Mouse (Mus musculus): Measurements from ENCODE around the gene Zfp775. TPM values are rescaled to one million over a fixed set of nuclear protein-coding genes. Genes with fewer than 3 reads are reported as not detected.
"Not testable (repeated sequence)": the region's sequence is repeated elsewhere in the genome, so short reads cannot be mapped to it uniquely, and the experiment has no call there.

Zfp775 gene
- total and polyA plus RNA-seq, 3 experiments = 3.2 to 6.5 (median 3.5) TPM

GRCm38 (mm10) chr6:48622186-48622843 is 20.5 kb downstream of the Zfp775 start:
- H3K79me2 ChIP-seq (replicated peaks; ENCODE audit: control insufficient read depth, extremely low read depth, insufficient read depth, poor library complexity, severe bottlenecking); in situ Hi-C loops (cut with MboI; ENCODE audit: low pct_ligation_motif_present, low pct_unique_long_range_greater_than_20kb, low sequenced_read_pairs); H3K27me3 ChIP-seq (replicated peaks); H3K9me3 ChIP-seq (replicated peaks; ENCODE audit: low read length); dilution Hi-C loops (cut with MboI; ENCODE audit: extremely low pct_ligation_motif_present, extremely low pct_unique_long_range_greater_than_20kb, low sequenced_read_pairs): not testable (repeated sequence)
- H3K4me3 ChIP-seq (replicated peaks in 1 of 3; ENCODE audit: low read depth in 2 of 3, low read length in 2 of 3, poor library complexity in 1 of 3) = peak overlapping the region; percentile 84 to 99 (median 88)
- H3K4me1 ChIP-seq (ENCODE audit: control insufficient read depth in 1 of 2, insufficient read depth in 2 of 2) = peaks cover 13 to 31% of the 10 kb centered on the region in 2 experiments
- peak overlapping the region; percentile 75 for H3K27ac ChIP-seq (ENCODE audit: insufficient read depth, low read depth)
- peak; percentile 81 for DNase-seq (ENCODE audit: extremely low read depth)
- peak overlapping the region; percentile 43 for H3K4me2 ChIP-seq (ENCODE audit: insufficient read depth, low read depth, poor library complexity, severe bottlenecking)
- H3K9ac ChIP-seq (ENCODE audit: insufficient read depth, low read depth) = peak overlapping the region; percentile 93
- peak; percentile 43; the same call in 1 of the 2 replicates for TF ChIP-seq IRF4 (IDR thresholded peaks at IDR 0.05; ENCODE audit: low read depth, low read length)
- TF ChIP-seq ELF1 (IDR thresholded peaks at IDR 0.05; ENCODE audit: low read depth, low read length) = peak; percentile 93
- peak; percentile 92; the same call in 1 of the 2 replicates for TF ChIP-seq POLR2AphosphoS2 (IDR thresholded peaks at IDR 0.05; ENCODE audit: low read depth, low read length)
- peak; percentile 49; the same call in 1 of the 2 replicates for TF ChIP-seq GABPA (IDR thresholded peaks at IDR 0.05; ENCODE audit: insufficient replicate concordance, low read depth, low read length)
- peak; percentile 38; the same call in 1 of the 2 replicates for TF ChIP-seq MEF2A (IDR thresholded peaks at IDR 0.05; ENCODE audit: borderline replicate concordance, low read depth, low read length)
- TF ChIP-seq TBP (conservative IDR thresholded peaks at IDR 0.05; ENCODE audit: low read depth, low read length) = peak; percentile 79
- TF ChIP-seq NELFE (IDR thresholded peaks at IDR 0.05; ENCODE audit: low read depth, low read length) = peak; percentile 77
- TF ChIP-seq TCF12 (IDR thresholded peaks at IDR 0.05; ENCODE audit: low read depth, low read length) = peak; percentile 53; the same call in 1 of the 2 replicates
- TF ChIP-seq SIN3A (IDR thresholded peaks at IDR 0.05; ENCODE audit: low read length) = peak; percentile 67; the same call in 1 of the 2 replicates
- peak; percentile 84; the same call in 1 of the 2 replicates for TF ChIP-seq ZMIZ1 (IDR thresholded peaks at IDR 0.05; ENCODE audit: low read depth, low read length)
- TF ChIP-seq KAT2A (IDR thresholded peaks at IDR 0.05; ENCODE audit: insufficient replicate concordance, low read length) = peak; percentile 86; the same call in 1 of the 2 replicates
- peak; percentile 88 for TF ChIP-seq POLR2A (IDR thresholded peaks at IDR 0.05; ENCODE audit: low read depth, low read length)
- TF ChIP-seq HCFC1 (IDR thresholded peaks at IDR 0.05; ENCODE audit: low read depth, low read length) = peak; percentile 90
- peak; percentile 42; the same call in 1 of the 2 replicates for TF ChIP-seq MAX (IDR thresholded peaks at IDR 0.05; ENCODE audit: low read length)
- peak; percentile 48; the same call in 1 of the 2 replicates for TF ChIP-seq MYC (IDR thresholded peaks at IDR 0.05; ENCODE audit: low read depth, low read length)
- H3K36me3 ChIP-seq (replicated peaks in 1 of 2; ENCODE audit: control insufficient read depth in 1 of 2, insufficient read depth in 1 of 2, low read length in 1 of 2) = peaks cover 18 to 53% of the 10 kb centered on the region in 2 experiments

GRCm38 (mm10) chr6:48623460-48623859 is 21.6 kb downstream of the Zfp775 start:
- H3K79me2 ChIP-seq (replicated peaks; ENCODE audit: control insufficient read depth, extremely low read depth, insufficient read depth, poor library complexity, severe bottlenecking) = no peaks in the 10 kb centered on the region
- no peak for DNase-seq (ENCODE audit: extremely low read depth)
- peak overlapping the region; percentile 48 for H3K4me2 ChIP-seq (ENCODE audit: insufficient read depth, low read depth, poor library complexity, severe bottlenecking)
- H3K27ac ChIP-seq (ENCODE audit: insufficient read depth, low read depth) = no peak overlapping the region
- no peaks in the 10 kb centered on the region for H3K27me3 ChIP-seq (replicated peaks)
- H3K4me3 ChIP-seq (replicated peaks in 1 of 3; ENCODE audit: low read depth in 2 of 3, low read length in 2 of 3, poor library complexity in 1 of 3) = peak overlapping the region; percentile 65 to 96 (median 84)
- TF ChIP-seq CHD2 (IDR thresholded peaks at IDR 0.05; ENCODE audit: low read length) = 0 out of 2 replicates have a peak, but pooled peaks have one; percentile 19
- 0 out of 2 replicates have a peak, but pooled peaks have one; percentile 7 for TF ChIP-seq SMC3 (IDR thresholded peaks at IDR 0.05; ENCODE audit: low read depth, low read length)
- peak; percentile 24 for TF ChIP-seq RAD21 (IDR thresholded peaks at IDR 0.05; ENCODE audit: low read depth, low read length)
- no peak for TF ChIP-seq KAT2A (IDR thresholded peaks at IDR 0.05; ENCODE audit: insufficient replicate concordance, low read length)
- no peak for TF ChIP-seq TBP (conservative IDR thresholded peaks at IDR 0.05; ENCODE audit: low read depth, low read length)
- no peak for TF ChIP-seq ETS1 (conservative IDR thresholded peaks at IDR 0.05; ENCODE audit: low read depth, low read length)
- peak; percentile 22; the same call in 1 of the 2 replicates for TF ChIP-seq ZMIZ1 (IDR thresholded peaks at IDR 0.05; ENCODE audit: low read depth, low read length)
- TF ChIP-seq CTCF (conservative IDR thresholded peaks at IDR 0.05 in 1 of 2, IDR thresholded peaks at IDR 0.05 in 1 of 2; ENCODE audit: low read depth in 2 of 2, low read length in 2 of 2) = peak in 1 of 2 experiments; percentile 56; a peak in 2 of 4 replicates
- H3K9ac ChIP-seq (ENCODE audit: insufficient read depth, low read depth) = peak overlapping the region; percentile 93
- in situ Hi-C loops (cut with MboI; ENCODE audit: low pct_ligation_motif_present, low pct_unique_long_range_greater_than_20kb, low sequenced_read_pairs) (no loop called here), dilution Hi-C loops (cut with MboI; ENCODE audit: extremely low pct_ligation_motif_present, extremely low pct_unique_long_range_greater_than_20kb, low sequenced_read_pairs) (no loop called here)
- no peaks in the 10 kb centered on the region for H3K9me3 ChIP-seq (replicated peaks; ENCODE audit: low read length)
- peaks cover 13 to 39% of the 10 kb centered on the region in 2 experiments for H3K4me1 ChIP-seq (ENCODE audit: control insufficient read depth in 1 of 2, insufficient read depth in 2 of 2)
- peaks cover 18 to 42% of the 10 kb centered on the region in 2 experiments for H3K36me3 ChIP-seq (replicated peaks in 1 of 2; ENCODE audit: control insufficient read depth in 1 of 2, insufficient read depth in 1 of 2, low read length in 1 of 2)
